15 mouse cellular contexts compared by ENCODE assay signal in the genomic region with DNA sequence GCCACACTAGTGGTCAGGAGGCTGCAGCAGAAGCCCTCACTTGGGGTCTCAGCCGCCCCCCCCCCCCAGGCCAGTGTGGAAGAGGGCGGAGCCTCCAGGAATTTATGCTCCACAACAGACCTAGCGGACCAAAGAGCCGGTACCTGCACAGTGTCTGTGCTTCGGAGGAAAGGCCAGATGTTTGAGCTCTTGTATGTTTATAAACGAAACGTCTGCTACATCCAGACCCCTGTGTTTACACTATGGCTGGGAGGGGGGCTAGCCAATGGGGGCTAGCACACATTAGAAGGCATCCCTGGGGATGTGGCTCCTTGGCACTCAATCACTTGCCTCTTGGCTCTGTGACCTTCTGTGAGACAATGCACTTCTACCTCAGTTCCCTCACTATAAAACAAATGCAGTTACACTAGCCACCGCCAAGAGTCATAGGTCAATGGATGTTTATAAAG.
DNase-seq lines count a peak whose midpoint lies in the region; ATAC-seq lines count a peak whose summit lies in the region.
"Had no signal": no experiment of that assay in that cellular context is flagged by ENCODE, and none has a peak within 500 bp of the region (broad histone marks: within the 10 kb centered on the region; RNA-seq: fewer than 3 reads in every experiment).

No protein-coding gene starts in this region.

- peak; percentile 80 for DNase-seq in heart, adult 11 months
- DNase-seq in heart, adult 18-20 months: no peak
- peak; percentile 26 for DNase-seq in neural tube, embryonic 10.5 days (ENCODE audit: extremely low spot score, low spot score)
- DNase-seq in mesoderm, embryonic 11.5 days (ENCODE audit: low read depth, low spot score): peak; percentile 53
- DNase-seq in spleen, adult 18-20 months: no peak
- no peak for DNase-seq in adrenal gland, adult 8-10 months
- no peak for DNase-seq in gastrocnemius, adult 8-10 months (ENCODE audit: low spot score in 2 of 2)
- DNase-seq: cerebellum, adult 2 months; heart, postnatal 36 days; kidney, adult 18-20 months; lung, postnatal 36 days; thymus, postnatal 14 days had no signal

- peaks cover 24% of the 10 kb centered on the region for H3K4me1 ChIP-seq in neural tube, embryonic 15.5 days
- H3K4me1 ChIP-seq: forebrain, embryonic 12.5 days had no signal

- H3K27ac ChIP-seq in neural tube, embryonic 15.5 days (replicated peaks): no peak overlapping the region
- H3K27ac ChIP-seq: forebrain, embryonic 12.5 days; liver, embryonic 12.5 days had no signal

- H3K9me3 ChIP-seq in neural tube, embryonic 15.5 days (replicated peaks): no peaks in the 10 kb centered on the region
- H3K9me3 ChIP-seq: forebrain, embryonic 12.5 days; liver, embryonic 12.5 days had no signal

- H3K4me2 ChIP-seq in neural tube, embryonic 15.5 days: no peak overlapping the region
- H3K4me2 ChIP-seq: forebrain, embryonic 12.5 days; liver, embryonic 12.5 days had no signal

- no peak for ATAC-seq in neural tube, embryonic 15.5 days (ENCODE audit: low FRiP score)
- ATAC-seq: liver, embryonic 12.5 days had no signal

- WGBS in neural tube, embryonic 15.5 days: 28% methylated on average over 8 of the region's 8 CpGs

- H3K36me3 ChIP-seq in neural tube, embryonic 15.5 days: no peaks in the 10 kb centered on the region
- H3K36me3 ChIP-seq: forebrain, embryonic 12.5 days; liver, embryonic 12.5 days had no signal

- no peak overlapping the region for H3K4me3 ChIP-seq in neural tube, embryonic 15.5 days (replicated peaks)
- H3K4me3 ChIP-seq: forebrain, embryonic 12.5 days; liver, embryonic 12.5 days had no signal

- H3K27me3 ChIP-seq in neural tube, embryonic 15.5 days (replicated peaks): no peaks in the 10 kb centered on the region
- H3K27me3 ChIP-seq: forebrain, embryonic 12.5 days had no signal

- H3K9ac ChIP-seq in neural tube, embryonic 15.5 days (replicated peaks): no peak overlapping the region
- H3K9ac ChIP-seq: forebrain, embryonic 12.5 days; liver, embryonic 12.5 days had no signal

Comparison
In these comparisons a context has a peak if more than half of its experiments do, and no peak if none do; other contexts are left out.
1. DNase-seq: peak in heart, adult 11 months (single experiment), neural tube, embryonic 10.5 days (single experiment) and mesoderm, embryonic 11.5 days (single experiment); none in heart, adult 18-20 months (0 of 2), spleen, adult 18-20 months (0 of 2), adrenal gland, adult 8-10 months (single experiment) and gastrocnemius, adult 8-10 months (0 of 2).